Mouse (Mus musculus) left cerebral cortex, postnatal 36 days (tissue): Measurements from ENCODE around the gene Sf3b5. TPM values are rescaled to one million over a fixed set of nuclear protein-coding genes. Genes with fewer than 3 reads are reported as not detected.

ENCODE experiments used
- DNase-seq, 2 experiments: peaks; one replicate each; pipeline ENCODE4 v3.0.0; 2021 to 2022; ENCODE audit warnings: low spot score in 2 of 2, mixed read lengths in 1 of 2
- intact Hi-C: fragments of 180-260 bp; cut with DNase I; formaldehyde crosslinking; loops from one replicate; pipeline ENCODE4 v1.15.1; 2025
- total RNA-seq, 2 experiments: library from RNA; stranded (reverse); gene quantifications; 2 replicates each; pipeline ENCODE4 v1.2.3; 2021

Gene Sf3b5
- total RNA-seq, result 1 to 10 TPM; 7.3 to 8.5 TPM

DNA sequence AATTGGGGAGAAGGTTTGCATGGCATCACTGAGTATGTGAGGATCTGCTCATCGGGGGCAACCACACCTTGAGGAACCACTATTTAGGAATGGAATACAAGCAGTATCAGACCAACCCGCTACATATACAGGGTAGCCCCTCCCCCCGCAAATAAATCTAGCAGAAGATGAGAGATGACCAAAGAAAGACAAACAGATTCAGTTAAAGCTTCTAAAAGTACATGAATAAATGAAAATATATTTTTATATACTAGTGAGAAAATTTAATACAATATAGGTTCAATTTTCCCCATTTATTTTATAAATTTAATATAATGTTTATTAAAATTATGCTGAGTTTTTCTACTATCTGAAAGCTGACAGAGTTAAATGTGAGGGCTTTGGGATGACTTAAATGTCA is at the start of gene Sf3b5:
TSS of gene Sf3b5 (plus strand) at position 301 of the 400 bp plus-strand sequence.
- DNase-seq, result no peak
- intact Hi-C loops, result no loop called here

DNA sequence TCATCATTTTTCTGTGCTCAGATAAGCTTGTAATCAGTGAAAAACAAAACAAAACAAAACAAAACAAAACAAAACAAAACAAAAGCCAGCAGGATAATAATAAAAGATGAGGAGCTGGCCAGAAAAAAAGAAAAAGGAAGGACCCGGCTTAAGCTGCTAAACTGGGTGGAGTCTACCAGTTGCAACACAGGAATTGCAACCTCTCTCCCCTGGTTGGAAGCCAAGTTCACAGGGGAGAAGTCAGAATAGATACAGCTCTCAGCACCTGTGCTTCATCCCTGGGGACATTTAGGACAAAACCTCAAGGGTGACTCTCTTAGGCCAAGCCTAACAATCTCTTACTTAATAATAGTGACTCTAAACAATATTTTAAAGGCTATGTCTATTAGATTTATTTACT is 49.3 kb upstream of the Sf3b5 start:
- DNase-seq, result no peak
- intact Hi-C loops, result no loop called here

DNA sequence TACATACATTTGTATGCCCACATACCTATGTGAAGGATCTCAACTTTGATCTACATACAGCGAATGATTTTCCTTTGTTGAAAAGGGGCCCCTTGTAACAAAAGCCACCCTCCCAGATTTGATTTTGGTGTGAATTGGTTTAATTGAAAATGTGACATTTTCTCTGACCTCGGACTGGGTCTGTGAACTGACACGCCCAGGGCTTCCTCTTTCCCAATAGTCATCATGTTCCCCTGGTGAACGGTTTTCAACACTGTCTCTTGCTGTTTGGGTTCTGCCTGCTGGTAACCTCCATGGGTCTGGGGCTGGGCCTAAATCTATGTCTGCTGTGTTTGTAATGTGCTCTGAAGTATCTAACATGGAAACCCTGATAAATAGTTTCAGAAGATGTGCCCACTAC is 47.9 kb upstream of the Sf3b5 start:
- DNase-seq, result no peak
- intact Hi-C loops, result no loop called here

DNA sequence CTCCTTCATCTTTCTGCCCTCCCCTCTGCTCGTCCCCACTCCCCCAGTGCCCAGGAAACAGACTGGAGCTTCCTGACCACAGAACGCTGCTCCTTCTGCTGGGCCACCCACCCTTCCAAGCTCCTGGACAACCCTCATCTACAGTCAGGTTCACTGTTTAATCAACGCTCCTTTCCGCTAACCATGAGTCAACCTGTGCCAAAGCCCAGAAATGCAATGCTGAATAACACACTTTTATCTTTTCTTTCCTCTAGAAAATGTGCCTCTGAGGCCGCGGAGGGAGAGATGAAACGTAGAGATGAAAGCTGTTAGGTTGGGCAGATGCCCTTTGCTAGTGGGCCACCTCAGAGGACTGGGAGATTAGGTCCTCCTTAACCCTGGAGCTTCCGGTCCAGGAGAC is 43.6 kb upstream of the Sf3b5 start:
- DNase-seq, result no peak
- intact Hi-C loops, result no loop called here

DNA sequence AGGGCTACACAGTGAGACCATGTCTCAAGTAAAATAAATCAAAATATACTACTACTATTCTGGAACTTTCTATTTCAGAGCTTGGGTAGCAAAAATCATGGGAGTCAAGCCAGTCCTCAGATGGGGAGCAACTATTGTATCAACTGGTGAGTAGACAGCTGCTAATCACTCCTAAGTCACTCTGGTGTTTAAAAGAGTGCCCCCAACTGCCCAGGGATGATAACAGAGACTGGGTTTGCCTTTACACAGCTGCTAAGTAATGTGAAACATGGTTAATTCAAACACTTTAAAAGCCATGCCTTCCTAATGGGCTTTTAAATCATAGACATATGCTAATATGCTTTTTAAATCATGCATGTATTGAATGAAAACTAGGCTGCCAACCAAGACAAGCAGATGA is 42.9 kb upstream of the Sf3b5 start:
- intact Hi-C loops, result no loop called here
- no peak for DNase-seq

DNA sequence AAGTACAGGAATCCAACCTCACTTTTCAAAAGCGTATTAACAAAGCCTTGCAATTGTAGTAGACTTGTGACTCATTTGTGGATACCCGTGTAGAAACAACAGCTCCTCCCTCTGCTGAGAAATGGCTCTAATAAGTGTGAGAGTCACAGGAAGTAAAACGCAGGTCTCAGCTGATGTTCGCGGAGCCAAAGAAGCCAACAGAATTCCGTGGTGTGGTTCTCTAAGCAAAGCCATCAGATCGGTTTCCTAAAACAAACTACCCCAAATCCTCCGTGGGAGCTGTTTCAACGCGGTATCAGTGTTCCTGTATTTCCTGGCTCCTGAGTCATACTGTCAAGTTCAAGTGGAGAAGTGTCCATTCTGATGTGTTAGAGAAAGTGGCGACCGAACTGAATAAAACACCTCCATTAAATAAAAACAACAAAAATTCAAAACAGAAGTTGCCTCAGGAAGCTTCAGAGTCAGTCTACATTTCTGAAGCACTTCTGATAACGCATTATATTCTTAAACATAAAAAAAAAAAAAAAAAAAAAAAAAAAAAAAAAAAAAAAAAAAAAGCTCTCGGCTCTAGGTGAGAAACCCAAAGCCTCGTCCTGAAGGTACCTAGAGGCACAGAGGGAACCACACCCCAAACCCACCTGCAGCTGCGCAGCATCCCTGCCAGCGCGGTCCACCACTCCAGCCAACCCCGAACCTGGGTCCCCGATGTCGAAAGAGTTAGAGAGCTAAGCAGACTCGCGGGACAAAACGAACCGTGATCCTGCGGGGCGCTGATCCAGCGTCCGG is 41.6 kb upstream of the Sf3b5 start:
- intact Hi-C loops, result no loop called here
- no peak for DNase-seq

DNA sequence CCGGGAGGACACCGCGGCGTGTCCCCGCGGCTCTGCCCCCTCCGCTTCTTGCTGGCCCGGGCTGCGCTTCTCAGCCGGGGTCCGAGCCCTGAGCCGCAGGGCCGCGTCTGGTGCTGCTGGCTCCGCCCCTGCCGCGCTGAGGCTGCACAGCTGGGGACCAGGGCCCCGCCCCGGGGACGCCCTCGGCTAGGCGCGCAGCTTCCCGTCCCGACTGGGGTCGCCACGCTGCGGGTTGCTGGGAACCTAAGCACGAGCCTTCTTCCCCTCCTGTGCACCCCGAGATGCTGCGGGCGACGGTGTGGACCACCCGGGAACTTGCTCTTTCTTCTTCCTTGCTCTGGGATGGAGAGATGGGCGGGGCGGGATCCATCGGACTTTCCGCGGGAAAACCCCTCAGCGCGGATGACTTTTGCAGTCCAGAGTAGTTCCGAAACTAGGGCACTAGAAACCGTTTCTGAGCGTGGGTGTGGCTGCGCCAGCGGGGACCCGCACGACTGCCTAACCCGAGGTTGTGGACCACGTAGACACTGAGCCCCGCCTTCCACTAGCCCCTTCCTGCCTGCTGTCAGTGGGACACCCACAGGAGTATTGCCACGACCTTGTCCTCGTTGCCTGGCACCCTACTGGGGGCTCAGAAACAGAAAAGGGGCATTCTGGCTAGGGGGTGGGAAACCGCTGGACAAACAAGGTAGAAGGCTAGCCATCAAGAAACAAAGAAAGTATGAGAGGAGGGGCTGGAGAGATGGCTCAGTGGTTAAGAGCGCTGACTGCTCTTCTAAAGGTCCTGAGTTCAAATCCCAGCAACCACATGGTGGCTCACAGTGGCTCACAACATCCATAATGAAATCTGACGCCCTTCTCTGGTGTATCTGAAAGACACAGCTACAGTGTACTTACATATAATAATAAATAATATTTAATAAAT is 40.7 kb upstream of the Sf3b5 start, which contains the start of gene Stx11:
TSS of gene Stx11 (minus strand) at position 148 of the 925 bp plus-strand sequence.
- intact Hi-C loops, result no loop called here
- peak in 1 of 2 experiments; percentile 13 for DNase-seq

DNA sequence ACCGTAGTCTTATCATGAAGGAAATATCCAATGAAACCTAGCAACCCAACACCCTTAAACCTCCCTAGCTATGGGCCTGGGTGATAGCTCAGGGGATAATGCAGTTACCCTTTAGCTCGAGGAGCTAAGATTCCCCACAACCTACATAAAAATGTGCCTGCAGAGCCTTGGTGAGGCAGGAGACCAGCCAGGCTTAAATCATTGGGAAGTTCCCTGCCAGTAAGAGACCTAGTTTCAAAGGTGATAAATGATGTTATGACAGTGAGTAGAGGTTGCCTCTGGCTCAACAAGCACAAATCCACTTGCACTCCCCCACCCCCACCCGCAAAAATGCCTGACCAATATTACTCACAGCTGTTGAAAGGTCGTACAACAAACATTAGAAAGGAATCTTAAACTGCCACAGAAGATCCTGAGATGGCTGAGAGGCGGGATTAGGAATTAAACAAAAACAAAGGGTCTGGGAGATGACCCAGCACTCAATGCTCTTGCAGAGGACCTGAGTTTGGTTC is 39.4 kb upstream of the Sf3b5 start:
- intact Hi-C loops, result no loop called here
- DNase-seq, result no peak

DNA sequence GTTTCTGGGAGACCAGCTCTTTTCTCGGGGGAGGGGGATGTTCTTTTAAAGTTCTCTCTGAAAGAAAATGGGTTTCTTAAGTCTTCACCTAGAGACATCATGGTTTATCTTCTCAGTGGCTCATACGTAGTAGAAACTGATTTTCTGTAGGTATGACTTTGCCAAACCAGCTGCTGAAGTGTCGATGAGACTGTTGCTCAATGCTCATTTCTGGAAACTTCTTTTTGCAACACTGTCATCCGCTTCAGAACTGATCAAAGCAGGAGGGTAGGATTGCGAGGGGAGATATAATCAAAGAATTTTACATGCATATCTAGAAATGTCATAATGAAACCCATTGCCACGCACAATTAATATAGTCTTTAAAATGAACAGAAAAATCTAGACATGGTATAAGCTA is 30.6 kb upstream of the Sf3b5 start:
- intact Hi-C loops, result no loop called here
- no peak for DNase-seq

DNA sequence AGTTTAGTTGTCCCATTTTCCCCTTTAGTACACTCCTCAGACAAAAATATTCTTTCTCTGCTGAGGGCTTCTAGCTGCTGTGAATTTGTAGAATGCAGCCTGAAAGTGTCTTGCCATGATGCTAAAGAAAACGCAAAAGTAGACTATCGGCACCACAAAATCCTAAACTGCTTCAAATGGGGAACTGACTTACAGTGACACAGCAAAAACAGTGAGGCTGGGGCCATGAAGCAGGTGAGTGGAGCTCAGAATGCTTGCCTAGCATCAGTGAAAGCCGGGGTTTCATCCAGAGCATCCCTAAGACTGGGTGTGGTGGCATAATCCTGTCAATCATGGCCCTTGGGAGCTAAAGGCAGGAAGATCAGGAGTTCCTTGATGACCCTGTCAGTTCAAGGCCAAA is 29.7 kb upstream of the Sf3b5 start:
- intact Hi-C loops, result no loop called here

DNA sequence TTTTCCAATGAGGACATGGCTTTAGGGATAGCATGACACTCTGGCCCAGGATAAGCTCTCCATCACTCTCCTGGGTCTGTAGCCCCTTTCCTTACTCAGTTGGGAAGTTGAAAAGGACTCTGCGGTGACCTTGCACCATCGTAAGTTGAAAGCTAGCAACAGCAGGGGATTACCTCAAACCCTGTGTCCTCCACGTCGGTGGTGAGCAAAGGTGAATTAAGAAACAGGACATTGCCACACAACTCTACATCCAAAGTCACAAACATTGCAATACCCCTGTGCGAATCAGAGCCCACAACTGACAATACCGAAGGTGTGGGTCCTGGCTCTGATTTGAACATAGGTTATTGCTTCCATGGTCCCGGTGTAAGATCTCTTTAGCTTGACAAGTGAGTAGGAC is 29.2 kb upstream of the Sf3b5 start:
- no peak for DNase-seq
- intact Hi-C loops, result no loop called here

More for the DNA sequence above, 29.7 kb upstream of the Sf3b5 start:
- no peak for DNase-seq

DNA sequence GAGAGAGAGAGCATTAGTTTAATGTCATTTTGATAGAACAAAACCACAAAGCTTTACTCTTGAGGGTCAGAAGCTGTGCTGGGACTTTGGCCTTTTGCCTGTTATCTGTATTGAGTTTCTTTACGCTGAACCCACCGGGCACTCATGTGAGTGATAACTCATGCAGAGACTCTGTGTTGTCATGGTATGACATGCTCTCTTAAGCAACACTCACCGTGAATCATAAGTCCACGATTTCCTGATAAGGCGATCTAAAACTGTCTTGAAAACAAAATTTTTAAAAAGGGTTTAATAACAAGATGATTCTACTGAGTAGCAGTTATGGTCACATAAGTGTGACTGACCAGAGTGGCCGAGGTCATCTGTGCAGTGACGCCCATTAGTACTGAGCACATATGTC is 28.6 kb upstream of the Sf3b5 start:
- intact Hi-C loops, result no loop called here
- DNase-seq, result no peak

DNA sequence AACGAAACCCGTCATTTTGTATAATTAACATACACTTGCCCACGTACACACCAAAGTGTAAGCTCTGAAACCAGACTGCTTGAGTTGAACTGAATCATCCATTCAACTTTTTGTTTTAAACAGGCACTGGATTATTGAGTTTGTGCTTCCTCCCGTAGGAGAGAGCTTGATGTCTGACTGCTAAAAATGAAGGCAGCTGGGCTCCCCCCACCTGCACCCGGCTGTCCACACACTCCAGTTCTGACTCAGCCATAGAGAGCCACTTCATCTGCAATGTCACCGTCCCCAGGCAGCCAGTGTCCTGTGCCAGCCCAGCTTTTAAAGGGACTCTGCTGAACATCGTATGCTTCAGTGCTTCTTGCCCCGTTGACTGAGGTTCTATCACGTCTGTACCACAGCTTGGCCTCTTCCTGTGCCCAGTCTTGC is 27.3 kb upstream of the Sf3b5 start:
- intact Hi-C loops, result no loop called here

DNA sequence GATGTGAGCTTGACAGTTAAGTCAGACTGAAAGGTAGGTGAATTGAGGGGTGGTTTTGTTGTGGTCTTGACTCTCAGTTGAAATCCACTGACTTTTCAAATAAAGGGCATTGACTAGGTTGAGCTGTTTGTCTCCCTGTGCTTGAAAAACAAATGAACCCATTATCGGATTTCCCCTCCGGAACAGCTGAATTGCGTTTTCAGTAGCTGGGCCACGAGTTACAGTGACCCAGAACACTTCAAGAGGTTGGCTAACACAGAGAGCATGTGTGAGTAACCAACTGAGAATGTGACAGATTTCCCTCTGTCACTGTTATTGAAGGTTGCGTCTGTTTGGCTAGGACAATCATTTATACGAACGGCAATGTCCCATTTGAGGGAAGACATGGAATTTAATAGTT is 24.1 kb upstream of the Sf3b5 start:
- intact Hi-C loops, result no loop called here
- DNase-seq, result no peak

More for the DNA sequence above, 27.3 kb upstream of the Sf3b5 start:
- DNase-seq, result peak; percentile 22 to 26

DNA sequence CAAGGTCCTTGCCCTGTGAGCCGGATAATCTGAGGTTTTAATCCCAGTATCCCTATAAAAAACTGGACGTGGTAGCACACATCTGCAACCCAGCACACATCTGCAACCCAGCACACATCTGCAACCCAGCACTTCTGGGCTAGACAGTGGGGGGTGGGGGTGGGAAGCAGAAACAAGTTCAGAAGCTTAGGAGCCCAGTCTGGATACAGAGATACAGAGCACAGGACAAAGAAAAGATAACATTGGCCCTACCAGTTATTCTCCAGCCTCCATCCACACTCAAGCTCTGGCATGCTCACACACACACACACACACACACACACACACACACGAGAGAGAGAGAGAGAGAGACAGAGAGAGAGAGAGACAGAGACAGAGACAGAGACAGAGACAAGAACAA is 21.6 kb upstream of the Sf3b5 start:
- intact Hi-C loops, result no loop called here
- no peak for DNase-seq

DNA sequence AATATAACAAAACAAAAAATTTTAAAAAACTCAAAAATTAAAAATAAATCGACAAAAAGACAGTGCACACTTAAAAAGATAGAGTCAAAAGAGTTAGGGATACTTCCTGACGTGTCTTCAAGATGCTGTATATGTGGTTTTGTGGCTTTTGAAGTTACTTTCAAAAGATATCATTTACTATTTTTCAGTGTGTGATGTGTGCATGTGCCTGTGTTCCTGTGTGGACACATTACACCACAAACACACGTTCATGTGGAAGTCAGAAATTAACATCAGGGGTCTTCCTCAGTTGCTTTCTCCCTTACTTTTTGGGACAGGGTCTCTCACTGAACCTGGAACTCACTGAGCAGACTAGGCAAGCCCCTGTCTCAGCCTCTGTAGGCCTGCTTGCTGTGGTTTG is 20.1 kb upstream of the Sf3b5 start:
- intact Hi-C loops, result no loop called here
- no peak for DNase-seq

DNA sequence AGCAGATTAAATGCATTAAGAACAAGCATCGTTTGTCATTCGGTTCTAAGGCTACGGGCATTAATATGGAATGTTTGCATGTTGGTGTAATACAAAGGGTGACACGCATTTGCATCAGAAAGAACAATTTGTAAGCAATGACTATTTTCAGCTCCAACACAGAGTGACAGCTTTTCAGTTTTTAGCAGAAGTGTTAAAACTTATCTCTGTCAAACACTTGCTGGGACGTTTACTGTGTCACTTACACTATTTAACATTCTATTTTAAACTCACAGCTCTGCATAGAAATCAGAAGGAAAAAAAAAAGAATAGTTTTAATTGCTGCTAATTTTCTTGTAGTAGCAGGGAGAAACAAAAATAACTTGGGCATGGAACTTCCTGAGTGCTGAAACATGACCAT is 18.7 kb upstream of the Sf3b5 start:
- DNase-seq, result no peak
- intact Hi-C loops, result no loop called here

DNA sequence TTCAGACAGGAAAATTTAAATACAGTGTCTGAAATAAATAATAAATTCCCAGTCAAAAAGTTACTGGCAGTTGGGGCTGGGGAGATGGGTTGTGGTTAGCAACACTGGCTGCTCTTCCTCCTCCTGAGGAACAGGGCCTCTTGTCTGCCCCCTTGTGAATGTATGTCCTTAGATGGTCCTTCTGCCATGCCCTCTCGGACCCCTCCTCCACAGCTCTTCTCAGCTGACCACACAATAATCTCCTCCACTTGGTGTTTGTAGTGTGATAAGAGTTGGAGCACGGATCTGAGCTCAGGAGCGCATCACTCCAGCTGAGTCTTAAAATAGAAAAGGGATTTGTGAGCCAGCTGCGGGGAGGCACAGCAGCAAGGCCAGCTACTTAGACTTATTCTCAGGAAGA is 18.2 kb upstream of the Sf3b5 start:
- DNase-seq, result no peak
- intact Hi-C loops, result no loop called here

DNA sequence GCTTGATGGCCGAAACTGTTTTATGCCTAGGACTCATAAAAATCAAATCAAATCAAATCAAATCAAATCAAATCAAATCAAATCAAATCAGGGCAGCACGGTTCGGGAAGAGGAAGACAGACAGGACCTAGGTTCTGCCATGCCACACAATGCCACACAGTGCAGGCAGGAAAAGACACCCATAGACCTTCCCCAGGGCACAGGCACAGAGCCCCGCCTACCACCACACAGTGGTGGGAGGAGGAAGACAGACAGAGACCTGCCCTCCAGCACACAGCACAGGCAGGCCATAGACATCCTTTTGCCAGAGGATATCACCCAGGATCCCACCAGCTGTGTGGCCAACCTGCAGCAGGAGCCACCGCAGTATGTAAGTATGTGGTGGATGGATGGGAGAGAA is 13.2 kb upstream of the Sf3b5 start:
- DNase-seq, result no peak
- intact Hi-C loops, result loop anchor here (5.0 kb wide), 1 partner anchor 300 kb away; no protein-coding TSS in a partner anchor

DNA sequence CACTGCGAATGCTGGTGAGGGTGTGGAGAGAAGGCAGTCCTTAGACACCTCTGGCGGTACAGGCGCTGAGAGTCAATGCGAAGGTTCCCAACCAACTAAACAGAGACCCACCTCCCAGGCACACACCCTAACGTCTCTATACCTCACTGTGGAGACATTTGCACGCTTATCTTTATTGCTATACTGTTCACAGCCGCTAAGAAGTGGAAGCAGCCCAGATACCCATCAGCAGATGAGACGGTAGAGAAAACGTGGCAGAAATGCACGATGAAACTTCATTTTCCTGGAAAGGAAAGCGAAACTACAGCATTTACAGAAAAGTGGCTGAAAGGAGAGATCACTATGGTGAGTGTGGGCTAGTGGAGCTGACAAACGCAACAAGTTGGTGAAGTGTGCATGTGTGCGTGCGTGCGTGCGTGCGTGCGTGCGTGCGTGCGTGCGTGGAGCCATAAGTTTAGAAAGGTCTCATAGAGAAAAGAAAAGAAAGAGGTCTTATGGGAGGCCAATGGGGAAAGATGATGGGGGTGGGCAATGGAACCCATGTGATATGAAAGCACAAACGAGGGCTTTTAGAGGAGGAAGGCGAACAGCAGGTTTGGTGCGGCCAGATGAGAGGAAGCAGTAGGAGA is 11.6 kb upstream of the Sf3b5 start:
- no peak for DNase-seq
- intact Hi-C loops, result loop anchor here (5.0 kb wide), 1 partner anchor 301 kb away; no protein-coding TSS in a partner anchor
